Mouse (Mus musculus): ENCODE data around the gene Gtf3c5.

Gtf3c5 gene

DNA sequence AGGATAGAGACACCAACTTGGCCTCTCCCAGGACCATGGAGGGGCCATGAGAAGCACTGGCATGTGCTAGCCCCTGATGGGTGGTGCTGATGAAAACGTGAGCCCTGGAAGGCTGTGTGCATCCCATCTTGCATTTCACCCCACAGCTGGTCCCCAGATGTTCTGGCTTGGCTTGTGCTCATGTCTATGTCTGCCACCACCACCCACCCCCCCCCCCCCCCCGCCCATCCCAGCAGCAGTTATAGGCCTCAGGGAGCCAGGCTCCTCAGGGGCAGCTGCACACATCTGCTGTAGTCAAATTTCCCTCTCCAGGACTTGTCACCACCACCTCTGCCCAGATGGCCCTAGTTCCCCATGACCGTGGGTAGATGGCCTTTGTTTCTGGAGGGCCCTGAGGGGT lies 13.6 kb downstream of the Gtf3c5 start:
- no peak for DNase-seq (ENCODE audit: low spot score in 2 of 2)

DNA sequence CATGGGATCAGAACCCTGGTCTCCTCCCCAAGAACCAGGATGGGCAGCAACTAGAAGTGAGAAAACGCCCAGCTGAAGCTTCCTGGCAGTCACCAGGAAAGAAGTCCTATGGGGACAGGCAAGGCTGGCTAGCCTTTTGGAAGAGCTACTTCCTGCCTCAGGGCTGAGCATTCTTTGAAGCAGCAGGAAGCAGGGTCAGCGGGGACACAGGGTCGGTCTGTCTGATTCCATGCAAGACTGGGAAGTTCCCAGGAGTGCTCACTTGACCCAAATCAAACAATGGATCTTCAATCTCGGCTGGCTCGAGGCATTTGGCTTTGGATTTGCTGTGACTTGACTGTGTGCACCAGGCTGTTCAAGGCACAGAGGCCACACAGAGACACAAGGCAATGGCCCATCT lies 17.0 kb downstream of the Gtf3c5 start:
- no peak for DNase-seq (ENCODE audit: low spot score in 2 of 2)

DNA sequence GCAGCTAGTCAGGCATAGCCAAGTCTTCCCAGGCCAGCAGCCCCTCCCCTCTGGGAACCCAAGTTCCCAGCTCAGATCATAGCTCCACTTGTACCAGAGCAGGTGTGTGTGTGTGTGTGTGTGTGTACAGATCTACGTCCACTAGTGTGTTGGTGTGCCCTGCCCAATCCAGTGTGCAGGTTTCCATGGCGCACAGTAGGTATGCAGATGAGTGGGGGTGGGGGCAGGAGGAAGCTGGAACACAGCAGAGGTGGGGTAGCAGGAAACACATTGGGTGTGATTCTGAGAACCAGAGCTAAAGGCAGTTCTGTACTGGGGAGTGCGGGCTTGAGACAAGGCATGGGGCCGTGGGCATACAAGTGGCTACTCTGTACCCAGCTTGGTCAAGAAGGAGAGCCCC lies 19.2 kb downstream of the Gtf3c5 start:
- DNase-seq (ENCODE audit: low spot score in 2 of 2), result no peak

DNA sequence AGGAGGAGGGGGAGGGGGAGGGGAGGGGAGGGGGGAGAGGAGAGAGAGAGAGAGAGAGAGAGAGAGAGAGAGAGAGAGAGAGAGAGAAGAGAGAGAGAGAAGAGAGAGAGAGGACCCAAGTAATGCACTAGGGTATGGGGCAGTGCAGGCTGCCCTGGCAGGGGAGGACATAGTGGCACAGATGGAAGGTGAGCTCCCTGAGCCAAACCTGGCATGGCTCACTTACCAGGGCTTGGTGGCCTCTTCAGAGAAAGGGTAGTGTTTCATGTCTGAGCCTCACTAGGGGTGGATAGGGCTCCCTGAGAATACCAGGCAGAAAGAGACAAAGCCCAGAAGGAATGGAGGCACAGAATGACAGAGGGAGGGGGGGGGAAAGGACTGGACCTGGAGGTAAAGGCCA lies 19.7 kb downstream of the Gtf3c5 start:
- no peak for DNase-seq (ENCODE audit: low spot score in 2 of 2)

DNA sequence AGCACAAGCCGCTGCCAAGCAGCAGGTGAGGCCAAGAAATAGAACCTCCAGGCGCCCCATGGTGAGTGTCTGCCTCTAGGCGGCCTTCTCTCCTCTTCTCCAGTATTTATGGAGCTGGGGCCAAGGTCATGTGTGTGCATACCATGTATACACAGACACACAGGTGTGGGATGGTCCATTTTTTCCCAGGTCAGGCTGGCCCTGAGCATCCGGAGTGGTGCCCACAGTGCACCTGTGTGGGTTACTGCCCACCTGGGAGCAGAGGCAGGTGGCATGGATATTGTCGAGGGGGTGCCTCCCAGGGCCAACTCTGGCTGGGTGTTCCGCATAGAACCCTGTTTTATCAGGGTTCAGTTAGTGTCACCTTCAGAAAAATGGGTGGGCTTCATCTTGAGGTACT lies 20.2 kb downstream of the Gtf3c5 start, which contains the start of gene Cel:
Cel (minus strand) TSS at position 101 of the 400 bp plus-strand sequence.
- DNase-seq (ENCODE audit: low spot score in 2 of 2), result no peak

DNA sequence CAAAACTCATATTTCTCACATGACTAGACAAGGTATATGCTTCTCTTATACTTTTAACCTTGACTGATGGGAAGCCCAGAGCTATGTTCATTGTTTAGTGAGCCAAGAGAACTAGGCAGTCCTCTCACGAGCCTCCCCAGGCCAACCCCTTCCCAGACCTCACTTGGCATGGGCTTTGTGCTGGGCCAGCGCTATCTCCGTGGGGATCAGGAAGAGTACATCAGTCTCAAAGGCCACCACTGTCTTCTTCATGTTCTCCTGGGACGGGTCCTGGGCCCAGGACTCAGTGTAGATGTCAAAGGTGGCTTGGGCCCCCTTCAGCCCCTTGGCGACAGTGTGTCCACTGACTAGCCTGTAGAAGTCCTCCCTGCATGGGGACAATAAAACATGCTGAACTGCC lies 26.1 kb downstream of the Gtf3c5 start:
- no peak for DNase-seq (ENCODE audit: low spot score in 2 of 2)

DNA sequence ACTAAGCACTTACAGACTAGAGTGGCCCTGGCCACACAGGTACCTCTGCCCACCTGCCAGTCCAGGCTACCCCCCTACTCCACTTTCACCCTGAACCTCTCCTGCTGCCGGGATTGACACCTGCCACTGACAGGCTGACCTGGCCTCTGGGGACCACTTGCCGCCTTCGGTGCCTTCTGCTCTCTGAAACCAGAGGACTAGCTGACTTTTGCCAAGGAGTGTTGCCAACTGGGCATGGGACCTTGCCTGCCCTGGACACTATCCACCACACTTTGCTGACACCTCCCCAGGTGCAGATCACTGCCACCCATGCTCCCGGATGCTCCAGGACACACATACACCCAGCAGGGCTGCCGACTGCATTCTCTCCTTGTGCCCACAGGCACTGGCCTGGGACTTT lies 31.2 kb downstream of the Gtf3c5 start:
- DNase-seq (ENCODE audit: low spot score in 2 of 2), result no peak

DNA sequence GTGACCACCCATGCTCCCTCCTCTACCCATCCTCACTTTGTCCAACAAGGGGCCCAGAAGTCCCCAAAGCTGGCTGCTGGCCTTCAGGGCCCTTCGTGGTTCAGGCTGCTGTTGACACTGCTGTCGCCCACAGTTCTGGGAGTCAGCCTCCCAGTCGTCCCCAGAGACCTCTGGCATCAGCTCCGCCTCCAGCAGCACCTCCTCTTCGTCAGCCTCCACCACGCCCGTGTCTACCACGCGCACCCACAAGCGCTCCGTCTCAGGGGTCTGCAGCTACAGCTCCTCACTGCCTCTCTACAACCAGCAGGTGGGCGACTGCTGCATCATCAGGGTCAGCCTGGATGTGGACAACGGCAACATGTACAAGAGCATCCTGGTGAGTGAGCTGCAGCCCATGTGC lies 34.4 kb downstream of the Gtf3c5 start:
- no peak for DNase-seq (ENCODE audit: low spot score in 2 of 2)

DNA sequence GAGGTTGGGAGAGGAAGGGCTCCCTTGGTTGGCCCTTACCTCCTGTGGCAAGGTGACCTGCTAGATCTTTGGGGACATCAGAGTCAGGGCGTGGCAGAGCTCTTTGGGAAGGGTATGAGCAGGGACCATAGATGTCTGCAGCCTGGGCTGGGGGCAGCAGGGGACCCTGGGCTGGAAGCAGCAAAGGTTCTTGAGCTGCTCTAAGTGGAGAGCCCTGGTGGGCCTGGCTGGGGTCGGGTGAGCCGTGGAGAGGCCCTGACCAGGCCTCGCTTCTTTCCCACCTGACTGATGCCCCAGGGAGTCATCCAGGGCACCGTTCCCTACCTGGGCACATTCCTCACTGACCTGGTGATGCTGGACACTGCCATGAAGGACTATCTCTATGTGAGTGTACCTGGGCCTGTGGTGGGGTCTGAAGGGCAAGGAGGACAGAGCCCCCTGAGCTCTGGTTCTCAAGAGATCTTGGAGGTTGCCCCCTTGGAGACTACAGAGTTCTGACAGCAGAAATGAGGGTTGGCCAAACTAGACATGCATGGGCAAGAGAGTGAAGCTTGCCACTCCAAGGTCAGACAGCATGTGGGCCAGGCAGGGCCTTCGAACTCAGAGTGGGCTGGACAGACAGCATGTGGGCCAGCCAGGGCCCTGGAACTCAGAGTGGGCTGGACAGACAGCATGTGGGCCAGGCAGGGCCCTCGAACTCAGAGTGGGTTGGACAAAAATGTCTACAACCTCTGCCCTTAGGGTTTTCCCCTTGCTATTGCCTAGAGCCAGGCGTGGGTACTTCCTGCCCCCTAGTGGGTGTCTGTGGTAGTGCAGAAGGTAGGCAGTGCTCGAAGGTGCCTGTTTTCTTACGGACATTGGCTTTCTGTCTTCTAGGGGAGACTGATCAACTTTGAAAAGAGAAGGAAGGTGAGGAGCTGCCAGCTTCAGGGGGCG lies 36.0 kb downstream of the Gtf3c5 start:
- peak; percentile 81 to 83 for DNase-seq (ENCODE audit: low spot score in 2 of 2)

DNA sequence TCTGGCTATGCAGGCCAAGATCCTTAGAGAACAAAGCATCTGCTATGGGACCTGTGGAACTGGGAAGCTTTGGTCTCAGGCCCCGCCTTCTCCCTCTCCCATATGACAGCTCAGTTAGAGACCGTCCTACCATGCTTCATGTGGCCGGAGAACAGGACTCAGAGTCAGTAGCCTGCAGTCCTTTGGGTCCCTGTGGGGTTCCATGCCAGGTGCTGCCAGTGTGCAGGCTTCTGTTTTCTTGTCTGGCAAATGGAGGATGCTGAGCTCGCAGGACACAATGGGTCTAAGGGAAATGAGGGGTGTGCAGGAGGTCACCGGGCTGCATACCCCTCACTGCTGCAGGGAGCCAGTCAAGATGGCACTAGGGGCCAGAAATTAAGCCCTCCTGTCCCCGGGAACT lies 37.0 kb downstream of the Gtf3c5 start:
- no peak for DNase-seq (ENCODE audit: low spot score in 2 of 2)

DNA sequence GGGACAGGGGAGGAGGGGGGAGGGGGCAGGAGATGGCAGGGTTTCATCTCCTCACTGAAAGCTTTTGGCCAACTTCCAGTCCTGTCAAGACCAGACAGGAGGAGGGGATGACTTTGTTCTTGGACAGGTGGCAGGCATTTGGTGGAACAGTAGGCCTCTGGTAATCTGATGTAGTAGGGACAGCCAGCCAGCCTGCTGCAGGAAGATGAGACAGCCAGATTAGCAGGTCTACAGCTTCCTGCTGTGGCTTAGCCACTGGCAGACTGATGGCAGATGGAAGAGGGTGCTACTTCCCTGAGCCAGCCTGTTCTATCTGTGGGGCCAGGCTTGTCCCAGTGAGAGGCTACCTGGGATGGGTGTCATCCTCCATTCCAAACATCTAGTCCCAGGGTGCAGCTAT lies 37.6 kb downstream of the Gtf3c5 start:
- DNase-seq (ENCODE audit: low spot score in 2 of 2), result no peak

DNA sequence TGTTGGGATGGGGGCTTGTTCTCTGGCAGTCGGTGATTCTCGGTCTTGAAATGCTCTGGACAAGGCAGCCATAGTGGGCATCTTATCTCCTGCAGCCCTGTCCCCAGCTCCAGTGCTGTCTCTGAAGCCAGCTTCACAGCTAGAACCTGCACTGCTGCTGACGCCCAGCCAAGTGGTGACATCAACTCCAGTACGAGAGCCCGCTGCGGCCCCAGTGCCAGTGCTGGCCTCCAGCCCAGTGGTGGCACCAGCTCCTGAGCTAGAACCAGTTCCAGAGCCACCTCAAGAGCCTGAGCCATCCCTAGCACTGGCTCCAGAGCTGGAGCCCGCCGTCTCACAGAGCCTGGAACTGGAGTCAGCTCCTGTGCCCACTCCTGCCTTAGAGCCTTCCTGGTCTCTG lies 39.7 kb downstream of the Gtf3c5 start:
- DNase-seq (ENCODE audit: low spot score in 2 of 2), result no peak

DNA sequence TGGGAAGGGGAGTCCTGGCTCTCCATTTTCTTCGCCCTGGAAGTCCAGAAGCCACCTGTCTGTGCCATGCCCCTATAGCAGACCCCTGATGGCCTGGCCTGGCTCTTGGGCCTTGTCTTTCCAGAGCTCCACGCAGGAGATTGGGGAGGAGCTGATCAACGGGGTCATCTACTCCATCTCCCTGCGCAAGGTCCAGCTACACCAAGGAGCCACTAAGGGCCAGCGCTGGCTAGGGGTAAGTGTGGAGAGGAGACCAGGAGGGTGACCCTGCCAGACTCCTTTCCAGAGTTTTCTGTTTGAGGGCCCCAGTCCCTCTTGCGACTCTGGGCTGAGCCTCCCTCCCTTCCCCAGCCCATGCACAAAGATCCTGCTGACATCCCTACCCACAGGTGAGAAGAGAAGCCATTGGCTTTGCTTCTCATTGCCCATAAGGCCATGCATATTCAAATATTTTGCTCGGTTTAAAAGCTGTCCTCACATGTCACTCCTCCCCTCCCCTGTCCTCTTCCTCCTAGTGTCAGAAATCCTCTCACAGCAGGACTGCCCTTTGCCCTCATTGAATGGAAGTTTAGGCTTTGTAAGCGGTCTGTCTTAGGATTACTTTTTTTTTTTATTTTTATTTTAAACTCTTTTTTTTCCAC lies 42.8 kb downstream of the Gtf3c5 start:
- DNase-seq (ENCODE audit: low spot score in 2 of 2), result no peak

DNA sequence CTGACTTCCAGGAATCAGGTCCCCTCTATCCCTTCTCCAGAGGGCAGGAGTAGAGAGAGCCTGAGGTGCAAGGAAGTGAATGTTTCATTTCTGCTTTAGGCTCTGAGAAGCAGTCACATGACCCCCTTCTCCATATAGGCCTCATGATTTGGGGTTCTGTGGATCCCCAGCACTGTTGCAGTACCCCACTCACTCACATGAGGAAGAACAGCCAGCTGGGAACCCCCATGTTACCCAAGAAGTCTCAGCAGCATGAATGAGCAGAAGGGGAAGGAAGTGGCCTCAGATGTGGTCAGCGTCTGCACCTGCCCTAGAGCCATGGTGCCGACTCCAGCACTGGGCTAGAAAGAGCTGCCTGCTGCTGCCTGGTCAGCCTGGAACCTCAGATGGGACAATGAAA lies 43.6 kb downstream of the Gtf3c5 start:
- DNase-seq (ENCODE audit: low spot score in 2 of 2), result peak; percentile 87 to 88

DNA sequence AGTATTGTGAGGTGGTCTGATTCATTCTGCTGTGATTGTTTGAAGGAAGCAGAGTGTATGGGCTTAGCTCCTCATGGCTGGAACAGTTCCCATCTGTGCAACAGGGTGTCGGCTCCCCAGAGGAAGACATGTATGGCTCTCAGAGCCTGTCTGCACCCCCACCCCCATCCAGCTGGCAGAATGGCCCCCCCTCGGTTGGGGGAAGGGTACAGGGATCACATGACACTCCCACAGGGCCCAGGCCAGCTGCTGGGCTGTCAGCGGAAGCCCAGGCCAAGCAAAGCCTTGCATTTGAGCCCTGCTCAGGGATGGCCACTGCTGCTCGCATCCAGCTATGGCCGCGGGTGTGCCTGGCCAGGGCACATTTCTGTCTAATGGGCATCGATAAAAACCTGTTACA lies 44.3 kb downstream of the Gtf3c5 start:
- DNase-seq (ENCODE audit: low spot score in 2 of 2), result peak; percentile 72

DNA sequence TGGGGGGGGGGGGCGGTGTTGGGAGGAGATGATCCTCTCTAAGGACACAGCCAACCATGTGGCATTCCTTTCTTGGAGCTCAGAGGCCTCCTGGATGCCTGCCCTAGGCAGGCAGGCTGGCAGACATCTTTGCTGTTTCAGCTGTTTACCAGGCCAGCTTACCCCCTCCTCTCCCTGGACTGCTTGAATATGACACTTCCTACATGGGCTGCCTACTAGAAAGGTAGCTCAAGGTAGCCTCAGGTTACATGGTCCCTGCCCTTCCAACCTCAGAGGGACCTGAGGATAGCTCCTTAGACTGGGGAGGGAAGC lies 44.8 kb downstream of the Gtf3c5 start:
- no peak for DNase-seq (ENCODE audit: low spot score in 2 of 2)

DNA sequence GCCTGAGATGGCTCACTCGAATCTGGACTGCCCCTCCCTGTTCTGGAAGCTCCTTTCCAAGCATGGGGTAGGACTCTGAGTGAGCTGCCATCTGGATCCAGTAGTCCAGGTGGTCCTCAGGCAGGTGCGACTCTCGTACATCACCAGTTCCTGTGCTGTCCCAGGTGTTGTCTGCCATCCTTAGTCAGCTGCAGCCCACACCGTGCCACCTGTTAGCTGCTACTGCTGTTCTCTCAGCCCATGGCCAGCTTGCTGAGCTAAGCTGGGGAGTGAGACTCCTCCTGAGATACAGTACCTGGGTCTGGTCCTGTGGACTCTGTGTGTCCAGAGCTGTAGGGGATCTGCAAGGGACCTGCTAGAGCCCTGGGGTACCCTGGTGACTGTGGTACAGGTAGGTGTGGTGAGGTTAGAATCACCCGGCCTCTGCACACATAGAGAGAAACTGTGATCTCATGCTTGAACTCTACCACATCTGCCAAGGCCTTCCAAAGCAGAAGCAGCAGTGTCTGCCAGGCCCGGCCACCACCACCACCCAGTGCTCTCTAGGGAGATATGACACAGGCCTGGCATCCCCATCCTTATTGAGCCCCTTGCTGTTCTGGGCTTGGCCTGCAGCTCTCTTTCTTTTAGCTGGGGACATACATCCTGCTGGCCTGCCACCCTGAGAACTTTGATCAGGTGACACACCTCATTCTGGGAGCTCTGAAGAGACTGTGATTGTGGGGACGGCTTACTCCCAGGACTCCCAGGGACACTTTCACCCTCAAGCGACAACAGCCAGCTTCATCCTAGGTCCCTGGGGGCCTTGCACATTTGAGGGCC lies 45.3 kb downstream of the Gtf3c5 start:
- peak; percentile 64 to 69 for DNase-seq (ENCODE audit: low spot score in 2 of 2)

DNA sequence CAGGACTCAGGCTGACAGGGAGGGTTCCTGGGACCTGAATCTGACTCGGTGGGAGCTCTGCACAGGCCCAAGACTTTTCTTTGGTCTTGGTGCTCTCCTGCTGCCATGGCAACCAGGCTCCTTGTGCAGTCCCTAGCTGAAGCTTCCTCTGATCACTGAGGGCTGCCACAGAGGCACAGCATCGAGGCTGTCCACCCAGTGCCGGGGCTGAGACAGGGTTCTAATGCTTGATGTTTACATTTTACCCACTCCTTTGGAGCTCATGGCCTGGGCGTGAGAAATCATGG lies 46.0 kb downstream of the Gtf3c5 start:
- DNase-seq (ENCODE audit: low spot score in 2 of 2), result no peak

DNA sequence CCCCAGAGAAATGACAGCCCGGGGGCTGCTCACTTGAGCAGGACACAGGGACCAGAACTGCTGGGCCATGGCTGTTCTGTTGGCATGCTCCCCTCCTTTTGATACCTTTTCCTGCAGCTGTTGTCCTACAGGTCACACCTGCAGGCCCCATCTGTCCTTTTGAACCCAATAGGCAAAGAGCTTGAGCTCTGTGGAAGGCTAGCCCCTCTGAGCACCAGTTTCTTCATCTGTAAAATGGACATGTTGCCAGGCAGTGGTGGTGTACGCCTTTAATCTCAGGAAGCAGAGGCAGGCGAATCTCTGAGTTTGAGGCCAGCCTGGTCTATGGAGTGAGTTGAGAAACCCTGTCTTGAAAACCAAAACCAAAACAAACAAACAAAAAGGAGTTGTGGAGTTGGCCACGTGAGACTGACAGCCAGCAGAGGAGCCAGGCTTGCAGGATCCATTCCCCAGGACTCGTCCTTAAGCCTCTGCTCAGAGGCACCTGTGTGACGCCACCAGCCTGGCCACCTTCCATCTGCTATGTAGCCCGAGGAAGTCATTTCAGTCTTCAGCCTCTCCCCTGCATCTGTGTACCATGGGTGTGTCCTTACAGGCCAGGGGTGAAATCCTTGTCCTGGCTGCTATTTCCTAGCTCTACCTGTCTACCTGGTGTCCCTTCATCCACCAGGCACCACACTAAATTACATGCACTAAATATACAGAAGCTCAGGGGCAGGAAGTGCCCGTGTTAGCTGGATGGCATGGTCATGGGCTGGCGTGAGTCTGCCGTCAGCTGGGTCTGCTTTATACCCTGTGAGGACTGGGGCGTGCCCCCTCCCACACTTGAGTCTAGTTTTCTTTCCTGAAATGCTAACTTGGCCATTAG lies 46.6 kb downstream of the Gtf3c5 start:
- DNase-seq (ENCODE audit: low spot score in 2 of 2), result no peak

DNA sequence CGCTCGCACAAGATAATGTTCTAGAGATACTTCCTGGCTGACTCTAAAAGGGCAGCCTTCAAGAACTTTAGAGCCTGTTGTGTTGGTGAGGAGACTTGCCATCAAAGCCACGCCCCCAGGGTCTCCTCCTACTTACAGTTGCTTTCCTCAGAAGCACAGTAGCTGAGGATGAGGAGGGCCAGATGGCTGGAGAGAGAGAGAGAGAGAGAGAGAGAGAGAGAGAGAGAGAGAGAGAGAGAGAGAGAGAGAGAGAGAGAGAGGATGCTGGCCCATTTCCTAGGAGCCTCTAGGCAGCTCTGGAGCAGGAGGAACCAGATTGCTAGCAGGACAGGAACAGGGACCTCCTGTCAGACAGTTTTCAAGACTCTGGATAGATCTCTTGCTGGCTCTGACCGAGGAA lies 47.4 kb downstream of the Gtf3c5 start:
- no peak for DNase-seq (ENCODE audit: low spot score in 2 of 2)

DNA sequence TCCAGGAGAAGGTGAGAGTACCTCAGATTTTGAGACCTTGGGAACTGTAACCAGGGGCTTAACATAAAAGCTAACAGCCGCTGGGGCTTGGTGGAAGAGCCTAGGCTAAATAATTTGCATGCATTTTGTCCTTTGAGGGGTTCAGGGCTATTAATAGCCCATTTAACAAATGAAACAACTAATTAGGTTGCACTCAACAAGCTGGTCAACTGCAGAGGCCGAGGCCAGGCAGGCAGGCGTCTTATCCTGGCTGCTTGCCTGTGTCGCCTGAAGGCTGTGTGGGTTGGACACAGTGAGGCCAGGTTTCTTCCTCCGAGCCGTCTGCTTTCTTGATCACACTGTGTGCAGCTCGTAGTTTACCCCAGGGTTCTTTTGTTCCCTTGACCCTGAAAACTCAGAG lies 47.9 kb downstream of the Gtf3c5 start:
- no peak for DNase-seq (ENCODE audit: low spot score in 2 of 2)

DNA sequence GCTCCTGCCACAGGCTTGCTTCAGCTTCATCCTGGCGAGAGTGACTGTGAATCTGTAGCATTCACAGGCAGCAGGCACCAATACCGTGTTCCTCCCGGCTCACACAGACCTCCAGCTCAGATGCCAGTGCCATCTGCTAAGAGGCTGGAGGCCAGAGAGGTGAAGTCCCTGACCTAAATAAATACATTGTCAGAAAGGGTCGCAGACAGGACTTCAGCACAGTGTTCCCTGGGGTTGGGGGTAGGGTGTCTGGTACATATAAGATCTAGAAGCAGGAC lies 48.3 kb downstream of the Gtf3c5 start:
- DNase-seq (ENCODE audit: low spot score in 2 of 2), result no peak

All from spleen, postnatal 36 days (tissue).